In genomic region chr1:150505794-150506193, GRCm38 (mm10) we compare ENCODE assay signal across 19 mouse cellular contexts.
"Had no signal": no experiment of that assay in that cellular context is flagged by ENCODE, and none has a peak within 500 bp of the region (broad histone marks: within the 10 kb centered on the region; RNA-seq: fewer than 3 reads in every experiment).

No protein-coding gene starts in this region.

- H3K27me3 ChIP-seq: liver, embryonic 13.5 days; lung, embryonic 15.5 days; midbrain, embryonic 12.5 days; midbrain, embryonic 15.5 days; neural tube, embryonic 12.5 days; neural tube, embryonic 15.5 days had no signal

- DNase-seq: kidney, adult 11 months; kidney, adult 9 months; kidney, postnatal 25 days; layer of hippocampus, adult 9-11 months; liver, embryonic 13.5 days; lung, postnatal 10 days; lung, postnatal 36 days; right cerebral cortex, adult 18-20 months; right cerebral cortex, postnatal 14 days; right cerebral cortex, postnatal 4 days; thymus, postnatal 25 days had no signal

- H3K9ac ChIP-seq: liver, embryonic 13.5 days; lung, embryonic 15.5 days; midbrain, embryonic 12.5 days; midbrain, embryonic 15.5 days; neural tube, embryonic 12.5 days; neural tube, embryonic 15.5 days had no signal

- H3K27ac ChIP-seq: layer of hippocampus, adult 2 months; left cerebral cortex, adult 2 months; liver, embryonic 13.5 days; lung, embryonic 15.5 days; midbrain, embryonic 12.5 days; midbrain, embryonic 15.5 days; neural tube, embryonic 12.5 days; neural tube, embryonic 15.5 days; stomach, postnatal 0 days had no signal

- H3K9me3 ChIP-seq: liver, embryonic 13.5 days; lung, embryonic 15.5 days; midbrain, embryonic 12.5 days; midbrain, embryonic 15.5 days; neural tube, embryonic 12.5 days; neural tube, embryonic 15.5 days had no signal

- H3K4me1 ChIP-seq: liver, embryonic 13.5 days; lung, embryonic 15.5 days; midbrain, embryonic 12.5 days; midbrain, embryonic 15.5 days; neural tube, embryonic 12.5 days; neural tube, embryonic 15.5 days had no signal

- ATAC-seq: midbrain, embryonic 15.5 days had no signal

- H3K4me3 ChIP-seq: layer of hippocampus, adult 2 months; left cerebral cortex, adult 2 months; liver, embryonic 13.5 days; lung, embryonic 15.5 days; midbrain, embryonic 12.5 days; midbrain, embryonic 15.5 days; neural tube, embryonic 12.5 days; neural tube, embryonic 15.5 days had no signal

- H3K4me2 ChIP-seq: liver, embryonic 13.5 days; lung, embryonic 15.5 days; midbrain, embryonic 12.5 days; midbrain, embryonic 15.5 days; neural tube, embryonic 12.5 days; neural tube, embryonic 15.5 days had no signal

- H3K36me3 ChIP-seq: liver, embryonic 13.5 days; lung, embryonic 15.5 days; midbrain, embryonic 12.5 days; midbrain, embryonic 15.5 days; neural tube, embryonic 12.5 days; neural tube, embryonic 15.5 days had no signal
